Mouse (Mus musculus) erythroid progenitor cell, adult 5-6 weeks (primary cell): Measurements from ENCODE around the gene Arhgef16. TPM values are rescaled to one million over a fixed set of nuclear protein-coding genes. Genes with fewer than 3 reads are reported as not detected.

Experiments
- ATAC-seq: replicated peaks from 2 replicates; pipeline ENCODE4 v1.8.0; 2016; ENCODE audit warnings: moderate number of reproducible peaks, mild to moderate bottlenecking, moderate TSS enrichment, inconsistent platforms; ENCODE audit not compliant: poor library complexity, low FRiP score, severe bottlenecking
- total RNA-seq, 2 experiments: library from RNA; stranded (forward) in 1 of 2; stranded (reverse) in 1 of 2; fragments of 150-400 nt in 1 of 2; fragments of 186-747, 209-891 nt in 1 of 2; gene quantifications; 2 replicates each; pipeline versions ENCODE4 v1.2.3 to v1.2.4; 2015 to 2017; ENCODE audit warnings: low replicate concordance in 2 of 2

Arhgef16 gene
- total RNA-seq (2015; ENCODE audit: low replicate concordance) (not detected in 2 replicates), total RNA-seq (2017; ENCODE audit: low replicate concordance) (not detected in 2 replicates)

- ATAC-seq, result peak; percentile 28; the same call in 1 of the 2 replicates
Measured at GRCm38 (mm10) chr4:154301466-154301881, at the start of gene Arhgef16. TSS of gene Arhgef16 (minus strand) at chr4:154301676.

GRCm38 (mm10) chr4:154348197-154348786 lies 46.8 kb upstream of the Arhgef16 start:
- ATAC-seq, result no peak

- ATAC-seq, result no peak
Measured at GRCm38 (mm10) chr4:154346731-154347522, 45.5 kb upstream of the Arhgef16 start.

- ATAC-seq, result no peak
Measured at GRCm38 (mm10) chr4:154336650-154337049, 35.2 kb upstream of the Arhgef16 start.

GRCm38 (mm10) chr4:154335761-154336160 lies 34.3 kb upstream of the Arhgef16 start, which contains the start of gene B230104I21Rik:
TSS of gene B230104I21Rik (plus strand) at chr4:154336127.
- ATAC-seq, result no peak

- no peak for ATAC-seq
Measured at GRCm38 (mm10) chr4:154334699-154335402, 33.4 kb upstream of the Arhgef16 start.

- no peak for ATAC-seq
Measured at GRCm38 (mm10) chr4:154333300-154333699, 31.8 kb upstream of the Arhgef16 start.

GRCm38 (mm10) chr4:154331271-154331670 lies 29.8 kb upstream of the Arhgef16 start:
- no peak for ATAC-seq

GRCm38 (mm10) chr4:154330001-154330400 lies 28.5 kb upstream of the Arhgef16 start:
- ATAC-seq, result no peak

GRCm38 (mm10) chr4:154328836-154329235 lies 27.4 kb upstream of the Arhgef16 start:
- ATAC-seq, result no peak

GRCm38 (mm10) chr4:154328431-154328830 lies 27.0 kb upstream of the Arhgef16 start:
- ATAC-seq, result no peak

- no peak for ATAC-seq
Measured at GRCm38 (mm10) chr4:154325410-154325809, 23.9 kb upstream of the Arhgef16 start.

- ATAC-seq, result no peak
Measured at GRCm38 (mm10) chr4:154313622-154313967, 12.1 kb upstream of the Arhgef16 start.

GRCm38 (mm10) chr4:154312935-154313621 lies 11.6 kb upstream of the Arhgef16 start:
- no peak for ATAC-seq

GRCm38 (mm10) chr4:154312143-154312812 lies 10.8 kb upstream of the Arhgef16 start:
- no peak for ATAC-seq

GRCm38 (mm10) chr4:154310576-154311262 lies 9.2 kb upstream of the Arhgef16 start:
- ATAC-seq, result no peak

GRCm38 (mm10) chr4:154309131-154309530 lies 7.7 kb upstream of the Arhgef16 start:
- no peak for ATAC-seq

GRCm38 (mm10) chr4:154299541-154300271 lies 1.8 kb downstream of the Arhgef16 start:
- no peak for ATAC-seq
